Mouse (Mus musculus) G1E-ER4 (cell line): ENCODE results near the gene Map7. TPM values are rescaled to one million over a fixed set of nuclear protein-coding genes. Genes with fewer than 3 reads are reported as not detected.

ENCODE experiments used
- GATA1 ChIP-seq: IDR thresholded peaks from one replicate; pipeline ENCODE4 v1.8.0; 2012; ENCODE audit warnings: low read length, inconsistent platforms
- polyA plus RNA-seq: library from polyadenylated mRNA; stranded (reverse); fragments of >175 nt; gene quantifications from 2 replicates; pipeline ENCODE4 v1.2.3, GENCODE M21; 2012

Map7 gene
- polyA plus RNA-seq, 1 experiment, result 0.87 TPM

- TF ChIP-seq GATA1, result no peak
Measured at GRCm38 (mm10) chr10:20233451-20233850, 85.2 kb downstream of the Map7 start.

DNA sequence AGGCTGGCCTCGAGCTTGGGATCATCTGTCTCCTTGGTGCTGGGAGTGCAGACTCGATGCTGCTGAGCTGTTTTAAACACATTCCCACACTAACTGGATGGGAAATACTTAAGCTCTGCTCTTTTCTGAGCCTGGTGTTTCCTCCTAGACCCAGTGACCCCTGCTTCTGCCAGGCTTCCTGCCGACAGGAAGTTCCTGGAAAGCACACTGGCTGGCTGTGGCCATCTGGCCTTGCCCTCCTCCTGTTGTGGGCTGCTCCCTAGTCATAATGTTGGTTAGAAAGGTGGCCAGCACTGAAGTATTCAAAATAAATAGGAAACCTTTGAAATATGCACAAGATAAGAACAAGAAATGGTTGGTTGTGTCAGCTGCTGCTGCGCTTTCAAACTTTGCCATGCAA lies 86.2 kb downstream of the Map7 start:
- no peak for TF ChIP-seq GATA1

GRCm38 (mm10) chr10:20235656-20236055 lies 87.4 kb downstream of the Map7 start:
- TF ChIP-seq GATA1, result no peak

GRCm38 (mm10) chr10:20236241-20236640 lies 88.0 kb downstream of the Map7 start:
- TF ChIP-seq GATA1, result no peak

- no peak for TF ChIP-seq GATA1
Measured at GRCm38 (mm10) chr10:20238281-20238680, 90.0 kb downstream of the Map7 start.

- TF ChIP-seq GATA1, result no peak
Measured at GRCm38 (mm10) chr10:20240858-20241257, 92.6 kb downstream of the Map7 start.

GRCm38 (mm10) chr10:20243321-20243720 lies 95.0 kb downstream of the Map7 start:
- no peak for TF ChIP-seq GATA1

GRCm38 (mm10) chr10:20245082-20245481 lies 96.8 kb downstream of the Map7 start:
- no peak for TF ChIP-seq GATA1

DNA sequence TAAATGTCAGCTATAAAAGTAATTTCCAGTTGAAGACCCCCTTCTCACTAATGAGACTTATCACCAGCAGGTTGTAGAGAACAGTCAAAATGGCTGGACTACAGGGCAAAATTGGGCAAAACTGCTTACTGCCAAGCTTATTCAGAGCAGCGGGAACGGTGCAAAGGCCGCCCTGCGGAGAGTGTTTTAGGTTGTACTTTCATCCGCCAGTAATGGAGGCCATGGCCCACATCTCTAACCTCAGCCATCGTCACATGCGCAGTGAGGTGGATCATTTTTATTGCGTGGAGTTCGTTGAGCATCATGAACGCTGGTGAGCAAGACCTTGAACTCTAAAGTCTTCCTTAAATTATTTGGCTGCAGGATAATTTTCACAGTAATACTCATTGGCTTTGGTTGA lies 100.8 kb downstream of the Map7 start:
- no peak for TF ChIP-seq GATA1

GRCm38 (mm10) chr10:20255579-20255978 lies 107.3 kb downstream of the Map7 start:
- TF ChIP-seq GATA1, result no peak

- TF ChIP-seq GATA1, result peak; percentile 33
Measured at GRCm38 (mm10) chr10:20257054-20257643, 108.9 kb downstream of the Map7 start.

DNA sequence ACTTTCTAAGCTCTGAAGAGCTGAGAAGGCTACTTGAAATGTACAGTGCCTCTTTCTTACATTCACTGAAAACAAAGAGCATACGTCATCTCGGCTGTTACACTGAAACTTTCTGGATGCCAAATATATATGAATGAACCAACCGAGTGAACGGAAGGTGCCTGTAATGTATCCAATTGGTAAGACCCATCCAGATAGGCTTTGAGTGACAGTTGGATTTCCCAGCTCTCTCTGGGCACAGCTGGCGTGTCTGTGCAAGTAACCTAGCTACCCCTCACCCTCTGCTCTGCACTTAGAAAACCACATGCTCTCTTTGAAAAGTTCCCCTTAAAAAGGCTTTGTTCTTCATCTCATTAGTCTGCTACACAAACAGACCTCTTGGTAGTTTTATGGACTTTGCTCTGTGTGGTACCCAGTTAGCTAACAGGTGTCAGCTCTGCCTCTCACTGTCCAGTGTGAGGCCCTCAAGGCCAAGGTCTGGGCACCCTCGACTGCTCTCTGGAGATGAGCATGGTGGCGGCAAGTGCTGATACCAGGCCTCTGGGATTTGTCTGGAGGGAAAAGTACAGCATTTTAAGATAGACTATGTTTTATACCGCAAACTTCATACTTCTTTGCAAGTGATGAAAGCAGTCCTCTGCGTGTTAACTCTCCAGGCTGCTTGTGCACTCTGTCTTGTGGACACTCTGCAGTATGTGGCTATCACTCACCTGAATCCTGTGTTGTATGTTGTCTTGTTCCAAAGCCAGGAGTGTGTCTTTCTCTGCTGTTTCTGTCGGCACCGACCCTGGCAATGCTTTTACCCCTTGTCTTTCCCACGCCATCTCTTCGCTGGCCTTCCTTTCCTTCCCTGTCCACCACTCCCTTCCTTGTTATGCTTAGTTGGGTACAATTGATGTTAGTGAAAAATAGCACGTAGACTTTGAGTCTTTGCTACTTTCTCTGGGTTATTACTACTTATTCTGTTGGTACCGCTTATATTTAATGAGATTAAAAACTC lies 109.8 kb downstream of the Map7 start:
- no peak for TF ChIP-seq GATA1

- TF ChIP-seq GATA1, result no peak
Measured at GRCm38 (mm10) chr10:20259476-20259875, 111.2 kb downstream of the Map7 start.

DNA sequence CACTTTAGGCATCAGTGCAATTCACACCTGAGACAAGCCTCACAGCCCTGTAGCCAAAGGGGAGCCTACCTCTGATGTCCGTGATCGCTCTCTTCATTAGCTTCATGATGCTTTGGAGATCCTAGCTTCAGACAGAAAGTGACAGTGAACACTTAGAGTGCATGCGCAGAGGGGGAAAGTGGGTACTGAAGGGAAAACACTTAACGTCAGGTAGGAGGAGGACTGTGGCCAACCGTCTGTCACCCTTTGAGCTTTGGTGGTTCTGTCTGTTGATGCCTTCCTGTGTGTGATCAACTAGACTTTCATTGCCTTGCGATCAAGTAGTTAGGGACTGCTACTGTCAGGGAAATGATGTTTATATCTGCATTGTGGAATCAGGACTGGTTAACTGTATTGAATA lies 114.6 kb downstream of the Map7 start:
- TF ChIP-seq GATA1, result no peak

GRCm38 (mm10) chr10:20264479-20264878 lies 116.2 kb downstream of the Map7 start:
- TF ChIP-seq GATA1, result no peak

DNA sequence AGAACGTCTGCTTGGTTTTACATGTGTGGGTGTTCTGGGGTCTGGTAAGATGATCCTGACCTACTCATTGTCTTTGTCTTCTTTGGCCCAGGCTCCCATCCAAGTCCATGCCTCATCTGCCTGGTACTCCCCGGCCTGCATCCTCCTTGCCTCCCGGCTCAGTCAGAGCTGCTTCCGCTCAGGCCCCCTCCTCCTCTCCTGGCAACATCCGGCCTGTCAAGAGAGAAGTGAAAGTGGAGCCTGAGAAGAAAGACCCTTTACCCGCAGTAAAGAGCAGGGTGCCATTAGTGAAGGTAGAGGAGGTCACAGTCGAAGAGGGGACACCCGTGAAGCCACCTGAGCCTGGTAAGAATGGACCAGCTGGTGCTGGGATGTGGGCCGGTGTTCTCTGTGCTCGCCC lies 118.8 kb downstream of the Map7 start:
- no peak for TF ChIP-seq GATA1

DNA sequence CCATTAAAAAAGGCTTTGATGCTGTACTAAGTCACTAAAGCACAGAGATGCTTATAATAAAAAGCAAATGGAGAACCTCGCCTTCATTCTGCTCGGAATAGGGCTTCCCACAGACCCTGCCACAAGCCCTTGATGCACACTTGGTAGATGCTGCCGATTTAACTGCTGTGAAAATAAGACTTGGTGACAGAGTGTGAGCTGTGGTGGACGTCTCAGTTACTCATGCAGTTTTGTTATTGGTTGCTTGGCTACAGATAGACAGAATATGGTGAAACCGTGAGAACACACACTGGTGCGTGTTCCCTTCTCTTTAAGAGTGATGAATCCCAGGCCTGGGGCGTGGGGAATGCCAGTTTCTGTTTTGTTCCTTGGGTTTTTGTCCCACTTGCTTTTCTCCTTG lies 120.7 kb downstream of the Map7 start:
- no peak for TF ChIP-seq GATA1

DNA sequence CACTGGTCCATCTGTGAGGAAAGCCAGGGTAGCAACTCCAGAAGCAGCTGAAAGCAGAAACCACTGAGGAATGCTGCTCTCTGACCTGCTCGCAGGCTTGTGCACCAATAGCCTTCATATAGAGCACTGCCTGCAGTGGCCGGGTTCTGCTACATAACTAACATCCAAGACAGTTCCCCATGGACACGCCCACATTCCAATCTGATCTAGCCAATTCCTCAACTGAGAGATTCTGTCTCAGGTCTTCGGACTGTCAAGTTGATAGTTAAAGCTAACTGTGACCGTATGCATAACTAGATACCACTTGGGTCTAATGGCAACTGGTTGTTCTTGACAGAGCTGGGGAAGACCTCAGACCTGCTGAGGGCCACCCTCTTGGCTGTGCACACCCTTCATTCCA lies 124.1 kb downstream of the Map7 start:
- no peak for TF ChIP-seq GATA1
